Mouse (Mus musculus): ENCODE measurements around the gene 4930505A04Rik. TPM values are rescaled to one million over a fixed set of nuclear protein-coding genes. Genes with fewer than 3 reads are reported as not detected.
"Not testable (repeated sequence)": the region's sequence is repeated elsewhere in the genome, so short reads cannot be mapped to it uniquely, and the experiment has no call there.

4930505A04Rik gene
- 1 to 10 TPM in 1 of 2 experiments, under 1 TPM in 1; 0.42 to 1.1 TPM for total RNA-seq (2021)
- long read RNA-seq, experiment 1, result 0 reads
- long read RNA-seq, experiment 2, result 0 reads

- DNase-seq (ENCODE audit: low spot score in 2 of 2), result peak; percentile 75 to 90
- H3K4me3 ChIP-seq, result peak within 1 kb of the TSS; percentile 61
- peak within 1 kb of the TSS; percentile 96 for H3K27ac ChIP-seq
- no peak for TF ChIP-seq CTCF (conservative IDR thresholded peaks at IDR 0.05)
These were observed at the start of gene 4930505A04Rik for GRCm38 (mm10) chr11:30471751-30472593. Gene 4930505A04Rik, minus strand, starts transcription at chr11:30471827.

DNA sequence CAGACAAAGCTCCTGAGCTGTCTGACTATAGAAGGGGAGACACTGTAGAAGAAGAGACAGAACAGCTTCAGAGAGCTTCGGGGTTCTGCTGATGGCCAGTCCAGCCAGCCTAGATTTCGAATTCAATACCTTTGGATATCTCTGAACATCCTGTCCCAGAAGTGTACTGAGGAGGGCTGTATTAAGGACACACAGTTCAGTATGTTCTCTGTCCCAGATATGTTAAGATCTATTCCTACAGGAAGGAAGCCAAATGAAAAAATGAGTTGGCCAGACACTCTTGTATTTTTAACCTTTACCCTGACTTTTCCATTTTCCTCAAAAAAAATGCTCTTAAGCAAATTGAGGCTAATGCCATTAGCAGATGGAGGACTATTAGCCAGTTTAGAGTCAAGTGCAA, 45.5 kb upstream of the 4930505A04Rik start:
- Histone ChIP-seq H3K27ac (no peak overlapping the region), H3K4me3 (no peak overlapping the region)
- no peak for DNase-seq (ENCODE audit: low spot score in 2 of 2)
- no peak for TF ChIP-seq CTCF (conservative IDR thresholded peaks at IDR 0.05)

DNA sequence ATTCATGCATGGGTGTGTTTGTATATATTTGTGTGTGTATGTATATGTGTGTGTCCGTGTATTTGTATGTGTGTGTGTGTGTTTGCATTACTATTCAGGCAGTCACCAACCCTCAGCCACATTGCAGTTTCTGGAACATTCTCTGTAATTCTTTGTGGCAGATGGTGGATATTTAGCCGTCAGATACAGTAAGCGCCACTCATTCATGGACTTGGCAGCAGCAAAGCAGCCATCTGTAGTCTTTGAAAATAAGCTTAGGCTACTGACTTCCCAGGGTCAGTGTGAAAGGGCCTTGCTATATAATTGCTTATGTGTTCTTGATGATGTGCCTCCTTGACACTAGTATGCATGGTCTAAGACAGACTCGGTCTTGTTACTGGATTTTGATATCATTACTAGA, 36.6 kb upstream of the 4930505A04Rik start:
- H3K27ac ChIP-seq, result peak overlapping the region; percentile 46; the same call in 1 of the 2 replicates
- no peak for DNase-seq (ENCODE audit: low spot score in 2 of 2)
- H3K4me3 ChIP-seq, result no peak overlapping the region
- no peak for TF ChIP-seq CTCF (conservative IDR thresholded peaks at IDR 0.05)

GRCm38 (mm10) chr11:30498738-30499355, 27.2 kb upstream of the 4930505A04Rik start:
- no peak overlapping the region for H3K4me3 ChIP-seq
- DNase-seq (ENCODE audit: low spot score in 2 of 2), result no peak
- H3K27ac ChIP-seq, result no peak overlapping the region
- no peak for TF ChIP-seq CTCF (conservative IDR thresholded peaks at IDR 0.05)

DNA sequence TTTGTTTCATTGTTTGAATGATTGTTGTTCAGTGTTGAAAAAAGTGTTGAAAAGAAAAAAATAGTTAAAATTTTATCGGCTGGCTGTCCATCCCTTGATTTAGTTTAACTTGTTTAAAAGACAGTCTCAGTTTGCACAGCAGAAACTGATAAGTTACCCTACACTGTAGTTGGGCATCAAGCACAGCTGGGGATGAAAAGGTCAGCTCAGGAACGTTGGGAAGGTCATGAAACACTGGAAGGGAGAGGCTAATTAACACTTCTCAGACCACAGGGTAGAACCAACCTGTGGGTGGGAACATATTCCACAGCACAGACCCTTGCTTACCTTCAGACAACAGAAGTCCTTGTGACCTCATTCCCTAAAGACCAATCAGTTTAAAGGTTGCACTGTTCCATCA, 25.5 kb upstream of the 4930505A04Rik start:
- no peak for TF ChIP-seq CTCF (conservative IDR thresholded peaks at IDR 0.05)
- no peak overlapping the region for H3K27ac ChIP-seq
- no peak overlapping the region for H3K4me3 ChIP-seq
- DNase-seq (ENCODE audit: low spot score in 2 of 2), result no peak

DNA sequence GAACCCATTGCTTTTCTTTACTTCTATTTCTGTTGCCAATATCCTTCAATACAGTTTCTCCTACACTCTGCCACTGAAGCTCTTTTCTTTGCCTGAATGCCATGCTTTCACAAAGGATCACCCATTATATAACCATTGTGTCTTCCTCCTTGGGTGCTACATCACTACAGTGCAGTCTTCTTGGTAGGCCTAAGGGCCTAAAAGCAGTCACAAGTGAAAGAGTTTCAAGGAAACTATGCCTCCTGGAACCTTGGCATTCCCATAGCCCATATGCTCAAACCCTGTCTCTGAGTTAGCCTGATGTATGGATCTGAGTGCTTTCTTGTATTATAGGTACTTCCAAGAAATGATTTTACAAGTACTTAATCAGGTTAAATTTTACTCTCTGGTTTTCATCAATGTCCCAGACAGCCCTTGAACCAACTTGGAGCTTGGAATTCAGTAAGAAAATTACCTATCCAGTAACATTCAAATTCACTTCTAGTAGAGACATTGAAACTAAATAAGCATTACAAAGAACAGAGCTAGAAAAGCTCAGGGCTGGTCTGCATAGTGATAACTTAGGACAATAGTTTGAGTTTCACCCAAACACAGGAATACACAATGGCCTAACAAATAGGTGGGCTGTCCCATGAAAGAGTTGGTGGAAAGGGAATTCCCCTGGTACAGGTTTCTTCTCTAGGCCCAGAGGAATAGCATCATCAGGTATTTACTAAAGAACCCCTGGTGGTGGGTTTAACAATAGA, 20.1 kb upstream of the 4930505A04Rik start:
- H3K27ac ChIP-seq, result no peak overlapping the region
- H3K4me3 ChIP-seq, result no peak overlapping the region
- DNase-seq (ENCODE audit: low spot score in 2 of 2), result no peak
- no peak for TF ChIP-seq CTCF (conservative IDR thresholded peaks at IDR 0.05)

GRCm38 (mm10) chr11:30488183-30488582, 16.6 kb upstream of the 4930505A04Rik start:
- TF ChIP-seq CTCF (conservative IDR thresholded peaks at IDR 0.05), result no peak
- Histone ChIP-seq H3K4me3 (no peak overlapping the region), H3K27ac (no peak overlapping the region)
- DNase-seq (ENCODE audit: low spot score in 2 of 2), result no peak

- H3K4me3 ChIP-seq, result no peak overlapping the region
- no peak for TF ChIP-seq CTCF (conservative IDR thresholded peaks at IDR 0.05)
- DNase-seq (ENCODE audit: low spot score in 2 of 2), result no peak
These were observed 11.7 kb upstream of the 4930505A04Rik start for GRCm38 (mm10) chr11:30483286-30483685.

GRCm38 (mm10) chr11:30471187-30471586, 440 bp downstream of the 4930505A04Rik start:
- DNase-seq (ENCODE audit: low spot score in 2 of 2), result no peak
- TF ChIP-seq CTCF (conservative IDR thresholded peaks at IDR 0.05), result no peak
- Histone ChIP-seq H3K27ac (peak overlapping the region; percentile 96), H3K4me3 (peak overlapping the region; percentile 61)

More at GRCm38 (mm10) chr11:30483286-30483685, 11.7 kb upstream of the 4930505A04Rik start:
- no peak overlapping the region for H3K27ac ChIP-seq

- Histone ChIP-seq H3K4me3 (no peak overlapping the region), H3K27ac (no peak overlapping the region)
- TF ChIP-seq CTCF (conservative IDR thresholded peaks at IDR 0.05), result no peak
- no peak for DNase-seq (ENCODE audit: low spot score in 2 of 2)
These were observed 17.3 kb downstream of the 4930505A04Rik start for GRCm38 (mm10) chr11:30454331-30454730.

- H3K27ac ChIP-seq, result peak overlapping the region; percentile 46
- no peak for DNase-seq (ENCODE audit: low spot score in 2 of 2)
- TF ChIP-seq CTCF (conservative IDR thresholded peaks at IDR 0.05), result no peak
- no peak overlapping the region for H3K4me3 ChIP-seq
These were observed 23.5 kb downstream of the 4930505A04Rik start for GRCm38 (mm10) chr11:30448126-30448525.

GRCm38 (mm10) chr11:30447561-30447960, 24.1 kb downstream of the 4930505A04Rik start:
- Histone ChIP-seq H3K4me3 (no peak overlapping the region), H3K27ac (peak overlapping the region; percentile 46)
- no peak for TF ChIP-seq CTCF (conservative IDR thresholded peaks at IDR 0.05)
- DNase-seq (ENCODE audit: low spot score in 2 of 2), result no peak

- not testable (repeated sequence) for DNase-seq (ENCODE audit: low spot score in 2 of 2); H3K4me3 ChIP-seq; H3K27ac ChIP-seq
These were observed 27.3 kb downstream of the 4930505A04Rik start for GRCm38 (mm10) chr11:30444192-30444905.

Measured in layer of hippocampus, adult 2 months (tissue).